ENCODE assay signal across 9 mouse cellular contexts in genomic region chrX:12151996-12152904, GRCm38 (mm10). TPM values are rescaled to one million over a fixed set of nuclear protein-coding genes. Genes with fewer than 3 reads are reported as not detected.
DNase-seq lines count a peak whose midpoint lies in the region; ATAC-seq and TF ChIP-seq lines count a peak whose summit lies in the region.
"Had no signal": no experiment of that assay in that cellular context is flagged by ENCODE, and none has a peak within 500 bp of the region (broad histone marks: within the 10 kb centered on the region; RNA-seq: fewer than 3 reads in every experiment).

No protein-coding gene starts in this region.

- H3K27ac ChIP-seq in kidney, postnatal 0 days: no peak overlapping the region
- H3K27ac ChIP-seq in embryonic facial prominence, embryonic 14.5 days (replicated peaks; ENCODE audit: low read depth, low read length): no peak overlapping the region
- no peak overlapping the region for H3K27ac ChIP-seq in intestine, embryonic 14.5 days (ENCODE audit: low read depth)
- H3K27ac ChIP-seq in midbrain, postnatal 0 days (ENCODE audit: low read depth, low read length): no peak overlapping the region

- no peak for DNase-seq in kidney, postnatal 0 days (ENCODE audit: low spot score)
- no peak for DNase-seq in kidney, postnatal 14 days
- DNase-seq in embryonic facial prominence, embryonic 14.5 days (ENCODE audit: low spot score): no peak
- DNase-seq in intestine, embryonic 14.5 days (ENCODE audit: low spot score): no peak
- no peak for DNase-seq in midbrain, postnatal 0 days (ENCODE audit: low spot score)
- DNase-seq in adrenal gland, adult 8-10 months: no peak
- no peak for DNase-seq in spleen, postnatal 14 days (ENCODE audit: low spot score in 2 of 2)
- no peak for DNase-seq in cerebellum, postnatal 25 days

- H3K4me3 ChIP-seq in kidney, postnatal 0 days (replicated peaks; ENCODE audit: low read depth, low read length): peak overlapping the region; percentile 14; the same call in 1 of the 2 replicates
- H3K4me3 ChIP-seq in embryonic facial prominence, embryonic 14.5 days (ENCODE audit: low read depth, low read length): peak overlapping the region; percentile 24
- H3K4me3 ChIP-seq in intestine, embryonic 14.5 days (ENCODE audit: low read depth, low read length): peak overlapping the region; percentile 20; the same call in 1 of the 2 replicates
- peak overlapping the region; percentile 27 for H3K4me3 ChIP-seq in midbrain, postnatal 0 days (ENCODE audit: low read depth, low read length)

- TF ChIP-seq CTCF in kidney, postnatal 0 days (IDR thresholded peaks at IDR 0.05; ENCODE audit: low read depth): no peak
- TF ChIP-seq CTCF in midbrain, postnatal 0 days (IDR thresholded peaks at IDR 0.05): no peak

- 0 out of 2 replicates have a peak overlapping the region, but pooled peaks have one; percentile 14 for H3K9ac ChIP-seq in kidney, postnatal 0 days (ENCODE audit: low read depth, low read length)
- 0 out of 2 replicates have a peak overlapping the region, but pooled peaks have one; percentile 14 for H3K9ac ChIP-seq in embryonic facial prominence, embryonic 14.5 days (ENCODE audit: low read depth, low read length)
- 0 out of 2 replicates have a peak overlapping the region, but pooled peaks have one; percentile 10 for H3K9ac ChIP-seq in intestine, embryonic 14.5 days (ENCODE audit: low read length)
- no peak overlapping the region for H3K9ac ChIP-seq in midbrain, postnatal 0 days (replicated peaks; ENCODE audit: low read length, poor library complexity, severe bottlenecking)

- no peaks in the 10 kb centered on the region for H3K36me3 ChIP-seq in kidney, postnatal 0 days (ENCODE audit: insufficient read depth, low read length)
- no peaks in the 10 kb centered on the region for H3K36me3 ChIP-seq in embryonic facial prominence, embryonic 14.5 days (ENCODE audit: control insufficient read depth, insufficient read depth, low read length)
- no peaks in the 10 kb centered on the region for H3K36me3 ChIP-seq in intestine, embryonic 14.5 days (ENCODE audit: control insufficient read depth, insufficient read depth, low read length)
- H3K36me3 ChIP-seq in midbrain, postnatal 0 days (ENCODE audit: insufficient read depth, low read length): no peaks in the 10 kb centered on the region

- no peaks in the 10 kb centered on the region for H3K9me3 ChIP-seq in kidney, postnatal 0 days (replicated peaks; ENCODE audit: low read length)
- no peaks in the 10 kb centered on the region for H3K9me3 ChIP-seq in embryonic facial prominence, embryonic 14.5 days (ENCODE audit: control insufficient read depth, low read length)
- no peaks in the 10 kb centered on the region for H3K9me3 ChIP-seq in intestine, embryonic 14.5 days (ENCODE audit: control insufficient read depth, low read length)
- no peaks in the 10 kb centered on the region for H3K9me3 ChIP-seq in midbrain, postnatal 0 days (ENCODE audit: low read length)

- 18% methylated on average over 42 of the region's 42 CpGs for WGBS in kidney, postnatal 0 days
- 30% methylated on average over 25 of the region's 42 CpGs for WGBS in embryonic facial prominence, embryonic 14.5 days
- WGBS in intestine, embryonic 14.5 days: 24% methylated on average over 39 of the region's 42 CpGs
- 31% methylated on average over 37 of the region's 42 CpGs for WGBS in midbrain, postnatal 0 days

- peak overlapping the region; percentile 49 for H3K4me2 ChIP-seq in kidney, postnatal 0 days (ENCODE audit: low read length)
- peak overlapping the region; percentile 58 for H3K4me2 ChIP-seq in embryonic facial prominence, embryonic 14.5 days (ENCODE audit: low read depth, low read length)
- peak overlapping the region; percentile 49 for H3K4me2 ChIP-seq in intestine, embryonic 14.5 days (ENCODE audit: low read length)
- peak overlapping the region; percentile 57 for H3K4me2 ChIP-seq in midbrain, postnatal 0 days (ENCODE audit: low read depth, low read length, poor library complexity, severe bottlenecking)

- no peaks in the 10 kb centered on the region for H3K4me1 ChIP-seq in kidney, postnatal 0 days (replicated peaks; ENCODE audit: insufficient read depth, low read length)
- peaks cover 13% of the 10 kb centered on the region; the same call in 1 of the 2 replicates for H3K4me1 ChIP-seq in embryonic facial prominence, embryonic 14.5 days (ENCODE audit: control insufficient read depth, insufficient read depth, low read length)
- H3K4me1 ChIP-seq in intestine, embryonic 14.5 days (replicated peaks; ENCODE audit: control insufficient read depth, insufficient read depth, low read length): peaks cover 20% of the 10 kb centered on the region
- H3K4me1 ChIP-seq in midbrain, postnatal 0 days (ENCODE audit: insufficient read depth, low read length): no peaks in the 10 kb centered on the region

- no peaks in the 10 kb centered on the region for H3K27me3 ChIP-seq in kidney, postnatal 0 days (ENCODE audit: insufficient read depth, low read length)
- peaks cover 67% of the 10 kb centered on the region for H3K27me3 ChIP-seq in embryonic facial prominence, embryonic 14.5 days (replicated peaks; ENCODE audit: control insufficient read depth, insufficient read depth, low read length)
- peaks cover 42% of the 10 kb centered on the region for H3K27me3 ChIP-seq in intestine, embryonic 14.5 days (replicated peaks; ENCODE audit: control insufficient read depth, insufficient read depth, low read length)
- peaks cover 24% of the 10 kb centered on the region; the same call in 1 of the 2 replicates for H3K27me3 ChIP-seq in midbrain, postnatal 0 days (ENCODE audit: insufficient read depth, low read length)

- no peak for ATAC-seq in kidney, postnatal 0 days (replicated peaks; ENCODE audit: low FRiP score, low read depth)
- 0 out of 2 replicates have a peak, but pooled peaks have one; percentile 7 for ATAC-seq in embryonic facial prominence, embryonic 14.5 days (ENCODE audit: low read depth)
- ATAC-seq in intestine, embryonic 14.5 days (replicated peaks; ENCODE audit: low FRiP score, low TSS enrichment, low read depth): no peak
- ATAC-seq in midbrain, postnatal 0 days (ENCODE audit: low FRiP score): peak; percentile 31; the same call in 1 of the 2 replicates
- ATAC-seq: Patski had no signal

RNA-seq across cellular contexts. Expression of gene Bcor, which starts 7.9 kb away (rescaled TPM):
- polyA plus RNA-seq in kidney, postnatal 0 days (2015; fragmentation: Nextera tagmentation; extraction: Ambion mirVana): 12.2 and 12.8 TPM in 2 replicates
- polyA plus RNA-seq in embryonic facial prominence, embryonic 14.5 days (2014; fragmentation: Nextera tagmentation; extraction: Ambion mirVana): 15.0 and 17.7 TPM in 2 replicates
- 19.8 and 20.3 TPM in 2 replicates for polyA plus RNA-seq in intestine, embryonic 14.5 days (2014; fragmentation: Nextera tagmentation; extraction: Ambion mirVana)
- total RNA-seq in midbrain, postnatal 0 days (2014; rRNA removed): 28.6 and 45.5 TPM in 2 replicates
- 11.7 and 12.9 TPM in 2 replicates for polyA plus RNA-seq in midbrain, postnatal 0 days (2015; fragmentation: Nextera tagmentation; extraction: Ambion mirVana)
- 10 to 100 TPM; 15.7 to 26.8 (median 19.2) TPM for total RNA-seq in adrenal gland, adult 8-10 months (2022)

Comparison
In these comparisons a context has a peak if more than half of its experiments do, and no peak if none do; other contexts are left out.
1. ATAC-seq: peak in embryonic facial prominence, embryonic 14.5 days (single experiment) and midbrain, postnatal 0 days (single experiment); none in kidney, postnatal 0 days (single experiment) and intestine, embryonic 14.5 days (single experiment).
2. Peak in every context shown above with its lines, with median percentiles within 50 percentile points of each other: H3K4me2 ChIP-seq and H3K4me3 ChIP-seq.